Mouse (Mus musculus): ENCODE measurements around the gene Spata13. TPM values are rescaled to one million over a fixed set of nuclear protein-coding genes. Genes with fewer than 3 reads are reported as not detected.

Spata13 gene
- polyA plus RNA-seq, 1 experiment from 2014 or later = 14.0 TPM

DNA sequence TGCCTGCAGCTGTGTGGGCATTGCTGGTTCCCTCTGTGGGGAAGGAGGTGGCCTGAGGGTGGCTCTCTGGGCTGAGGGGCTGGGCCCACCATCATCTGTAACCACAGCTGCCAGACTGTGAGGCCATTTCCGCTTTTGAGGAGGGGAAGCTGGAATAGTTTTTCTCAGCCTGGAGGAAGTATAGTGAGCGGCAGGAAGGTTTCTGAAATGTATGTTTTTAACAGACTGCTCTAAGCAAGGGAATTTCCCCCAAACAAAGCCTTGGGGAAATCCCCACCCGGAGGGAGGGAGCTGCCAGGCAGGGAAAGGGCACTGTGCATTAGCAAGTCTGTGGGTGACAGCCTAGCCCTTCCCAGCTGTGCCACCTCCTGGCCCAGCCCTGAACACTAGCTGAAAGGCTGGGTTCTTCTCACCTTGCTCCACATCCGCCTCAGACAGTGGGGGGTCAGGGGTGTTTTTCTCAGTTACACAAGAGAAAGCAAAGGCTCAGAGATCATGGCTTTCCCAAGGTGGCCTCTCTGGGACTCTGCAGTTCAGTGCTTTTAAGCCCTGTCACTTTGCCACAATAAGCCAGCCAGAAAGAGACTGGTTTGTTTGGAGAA lies 102.9 kb downstream of the Spata13 start:
- Histone ChIP-seq H3K27me3 (ENCODE audit: low read depth, poor library complexity, severe bottlenecking) (no peaks in the 10 kb centered on the region), H3K36me3 (no peaks in the 10 kb centered on the region), H3K4me3 (no peak overlapping the region), H3K9me3 (replicated peaks) (no peaks in the 10 kb centered on the region), H3K4me1 (peaks cover 72% of the 10 kb centered on the region), H3K27ac (peak overlapping the region; percentile 87)
- peak; percentile 55 for DNase-seq (ENCODE audit: low spot score)
- 12% methylated on average over 4 of the region's 4 CpGs for WGBS

DNA sequence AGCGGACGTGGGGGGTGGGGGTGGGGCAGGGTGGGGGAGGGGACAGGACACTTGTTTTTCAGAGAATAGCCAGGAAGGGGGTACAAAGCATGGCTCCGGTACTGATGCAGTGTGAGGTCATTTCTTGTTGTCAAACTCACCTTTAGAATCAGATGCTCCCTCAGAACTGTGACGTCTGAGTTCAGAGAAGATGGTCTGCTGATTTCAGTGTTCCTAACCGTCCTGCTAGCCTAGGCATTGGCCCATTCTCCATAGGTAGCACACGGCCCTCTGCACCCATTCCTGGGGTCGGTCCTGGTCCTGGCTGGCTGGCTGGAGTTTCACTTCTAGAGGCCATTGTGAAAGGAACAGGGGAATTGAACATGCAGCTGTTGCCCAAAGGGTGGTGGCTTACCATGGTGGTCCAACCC lies 103.4 kb downstream of the Spata13 start:
- H3K9me3 ChIP-seq (replicated peaks) = no peaks in the 10 kb centered on the region
- no peaks in the 10 kb centered on the region for H3K36me3 ChIP-seq
- H3K27ac ChIP-seq = peak overlapping the region; percentile 87
- H3K4me3 ChIP-seq = no peak overlapping the region
- peaks cover 73% of the 10 kb centered on the region for H3K4me1 ChIP-seq
- WGBS = 19% methylated on average over 7 of the region's 7 CpGs
- no peaks in the 10 kb centered on the region for H3K27me3 ChIP-seq (ENCODE audit: low read depth, poor library complexity, severe bottlenecking)
- DNase-seq (ENCODE audit: low spot score) = no peak

DNA sequence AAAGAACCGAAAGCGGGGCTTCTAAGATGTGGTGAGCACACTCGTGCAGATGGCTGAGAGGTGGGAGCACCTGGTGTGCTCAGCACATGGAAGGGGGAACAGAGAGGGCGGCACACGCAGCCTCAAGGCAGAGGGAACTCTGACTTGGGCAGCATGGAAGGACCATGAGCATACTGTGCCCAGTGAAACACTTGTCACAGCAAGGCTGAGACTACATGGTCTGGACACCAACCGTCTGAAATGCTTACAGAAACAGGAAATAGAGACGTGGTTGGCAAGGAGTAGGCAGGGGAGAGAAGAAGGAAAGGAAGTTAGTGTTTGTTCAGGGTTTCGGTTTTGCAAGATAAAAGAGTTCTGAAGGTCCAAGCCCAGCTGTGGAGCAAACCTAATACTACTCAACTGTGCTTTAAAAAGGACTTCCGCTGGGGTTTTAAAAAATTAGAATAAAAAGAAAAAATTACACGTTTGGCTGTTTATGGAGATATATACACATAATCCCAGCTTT lies 104.7 kb downstream of the Spata13 start:
- H3K27me3 ChIP-seq (ENCODE audit: low read depth, poor library complexity, severe bottlenecking) = no peaks in the 10 kb centered on the region
- DNase-seq (ENCODE audit: low spot score) = no peak
- H3K4me3 ChIP-seq = no peak overlapping the region
- no peaks in the 10 kb centered on the region for H3K9me3 ChIP-seq (replicated peaks)
- H3K4me1 ChIP-seq = peaks cover 64% of the 10 kb centered on the region
- peak overlapping the region; percentile 87; the same call in 1 of the 2 replicates for H3K27ac ChIP-seq
- 68% methylated on average over 10 of the region's 10 CpGs for WGBS
- no peaks in the 10 kb centered on the region for H3K36me3 ChIP-seq

DNA sequence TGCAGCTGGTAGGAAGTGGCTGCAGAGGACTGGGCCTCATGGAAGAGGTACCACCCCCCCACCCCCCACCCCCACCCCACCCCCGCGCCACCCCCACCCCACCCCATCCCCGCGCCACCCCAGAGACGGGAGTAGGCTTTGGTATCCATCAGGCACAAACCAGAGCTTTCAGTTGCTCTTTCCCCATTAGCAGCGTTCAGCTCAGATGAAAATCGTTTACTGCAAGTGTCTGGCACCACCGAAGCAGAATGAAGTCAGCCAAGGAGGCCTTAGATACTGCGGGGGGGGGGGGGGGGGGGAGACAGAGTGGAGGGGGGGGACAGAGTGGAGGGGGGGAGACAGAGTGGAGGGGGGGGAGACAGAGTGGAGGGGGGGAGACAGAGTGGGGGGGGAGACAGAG lies 105.4 kb downstream of the Spata13 start:
- peak overlapping the region; percentile 73 for H3K27ac ChIP-seq
- no peaks in the 10 kb centered on the region for H3K9me3 ChIP-seq (replicated peaks)
- H3K4me1 ChIP-seq = peaks cover 62% of the 10 kb centered on the region
- DNase-seq (ENCODE audit: low spot score) = no peak
- no peaks in the 10 kb centered on the region for H3K36me3 ChIP-seq
- no peaks in the 10 kb centered on the region for H3K27me3 ChIP-seq (ENCODE audit: low read depth, poor library complexity, severe bottlenecking)
- 23% methylated on average over 5 of the region's 9 CpGs for WGBS
- H3K4me3 ChIP-seq = no peak overlapping the region

DNA sequence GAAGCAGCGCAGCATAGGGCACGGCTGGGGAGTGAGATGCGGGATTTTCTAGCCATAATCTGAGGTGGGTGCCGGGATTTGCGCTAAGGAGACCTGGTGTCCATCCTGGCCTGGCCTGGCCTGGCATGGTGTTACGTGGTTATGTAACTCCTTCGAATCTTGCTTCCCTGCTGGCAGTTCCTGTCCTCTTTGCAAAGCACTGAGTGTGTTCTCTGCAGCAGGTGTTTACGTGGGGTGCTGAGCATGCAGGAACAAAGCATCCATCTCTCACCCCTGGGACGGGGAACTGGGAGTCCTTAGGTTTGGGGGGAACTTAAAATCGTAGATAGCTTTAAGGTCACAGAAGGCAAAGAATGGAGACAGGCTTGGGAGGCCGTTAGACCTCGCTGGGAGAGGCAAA lies 105.8 kb downstream of the Spata13 start:
- DNase-seq (ENCODE audit: low spot score) = no peak
- peak overlapping the region; percentile 73 for H3K27ac ChIP-seq
- no peaks in the 10 kb centered on the region for H3K27me3 ChIP-seq (ENCODE audit: low read depth, poor library complexity, severe bottlenecking)
- no peaks in the 10 kb centered on the region for H3K9me3 ChIP-seq (replicated peaks)
- no peak overlapping the region for H3K4me3 ChIP-seq
- H3K4me1 ChIP-seq = peaks cover 63% of the 10 kb centered on the region
- 74% methylated on average over 12 of the region's 12 CpGs for WGBS
- no peaks in the 10 kb centered on the region for H3K36me3 ChIP-seq

DNA sequence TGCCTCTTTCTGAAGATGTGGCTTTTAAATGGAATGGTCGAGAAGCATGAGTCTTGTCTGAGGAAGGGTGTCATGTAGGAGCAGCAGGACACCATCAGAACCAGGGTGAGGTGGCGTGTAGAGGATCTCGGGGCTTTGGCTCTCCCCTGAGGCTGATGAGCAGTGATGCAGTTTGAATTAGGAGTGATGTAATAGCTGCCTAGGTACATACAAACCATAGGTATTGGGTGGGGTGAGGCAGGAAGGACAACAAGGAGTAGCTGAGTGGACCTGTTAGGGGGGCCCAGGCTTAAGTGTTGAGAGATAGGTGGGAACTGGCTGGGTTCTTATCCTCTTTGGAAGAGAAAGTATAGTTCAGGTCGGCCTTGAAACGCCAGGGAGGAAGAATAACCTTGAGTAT lies 106.7 kb downstream of the Spata13 start:
- Histone ChIP-seq H3K36me3 (no peaks in the 10 kb centered on the region), H3K9me3 (replicated peaks) (no peaks in the 10 kb centered on the region), H3K27me3 (ENCODE audit: low read depth, poor library complexity, severe bottlenecking) (no peaks in the 10 kb centered on the region), H3K4me1 (peaks cover 63% of the 10 kb centered on the region), H3K4me3 (no peak overlapping the region), H3K27ac (no peak overlapping the region)
- WGBS = 80% methylated on average over 5 of the region's 5 CpGs
- no peak for DNase-seq (ENCODE audit: low spot score)

DNA sequence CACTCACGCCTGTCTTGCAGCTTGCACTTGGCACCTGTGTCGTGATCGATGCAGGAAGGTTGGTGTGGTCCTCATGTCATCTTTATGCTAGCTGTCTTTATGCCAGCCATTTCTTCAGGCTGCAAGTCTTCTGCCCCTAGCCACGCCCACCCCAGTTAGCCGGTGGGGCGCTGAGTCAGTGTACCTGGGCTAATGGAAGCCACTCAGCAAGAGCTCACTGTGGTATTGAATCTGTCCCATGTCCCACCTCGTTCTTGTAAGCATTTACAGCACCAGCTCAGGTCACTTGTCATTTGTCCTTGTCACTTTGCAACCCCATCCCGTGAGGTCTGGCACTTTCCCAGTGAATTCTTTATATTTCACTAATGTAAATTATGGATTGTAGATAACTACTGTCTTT lies 107.2 kb downstream of the Spata13 start:
- Histone ChIP-seq H3K27me3 (ENCODE audit: low read depth, poor library complexity, severe bottlenecking) (no peaks in the 10 kb centered on the region), H3K36me3 (peaks cover under 1% of the 10 kb centered on the region; the same call in 1 of the 2 replicates), H3K4me1 (peaks cover 62% of the 10 kb centered on the region), H3K9me3 (replicated peaks) (no peaks in the 10 kb centered on the region), H3K27ac (peak overlapping the region; percentile 31; the same call in 1 of the 2 replicates), H3K4me3 (no peak overlapping the region)
- WGBS = 74% methylated on average over 8 of the region's 8 CpGs
- no peak for DNase-seq (ENCODE audit: low spot score)

DNA sequence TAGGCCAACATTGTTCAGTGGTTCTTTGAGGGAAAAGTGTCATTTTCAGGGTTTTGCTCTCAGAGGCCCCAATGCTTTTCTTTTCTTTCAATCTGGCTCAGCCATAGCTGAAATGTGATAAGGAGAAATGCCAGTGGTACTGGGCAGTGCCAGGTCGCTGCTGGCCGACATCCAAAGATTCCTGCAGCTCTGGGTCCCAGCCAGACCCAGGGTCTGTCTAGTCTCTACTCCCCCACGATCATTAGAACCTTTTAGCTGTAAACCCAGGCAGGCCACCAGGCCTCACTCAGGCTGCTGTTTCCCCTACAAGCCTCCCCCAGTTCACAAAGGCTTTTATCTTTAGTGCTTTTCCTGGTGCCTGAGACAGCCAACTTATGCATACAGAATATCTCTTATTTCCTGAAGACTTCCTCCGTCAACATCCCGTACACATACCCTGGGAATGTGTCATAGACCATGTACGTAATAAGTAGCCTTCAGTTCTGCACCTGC lies 107.7 kb downstream of the Spata13 start:
- no peak for DNase-seq (ENCODE audit: low spot score)
- Histone ChIP-seq H3K4me1 (peaks cover 57% of the 10 kb centered on the region), H3K27me3 (ENCODE audit: low read depth, poor library complexity, severe bottlenecking) (no peaks in the 10 kb centered on the region), H3K9me3 (replicated peaks) (no peaks in the 10 kb centered on the region), H3K4me3 (no peak overlapping the region), H3K36me3 (peaks cover 4% of the 10 kb centered on the region; the same call in 1 of the 2 replicates), H3K27ac (peak overlapping the region; percentile 31)
- WGBS = 76% methylated on average over 6 of the region's 6 CpGs

DNA sequence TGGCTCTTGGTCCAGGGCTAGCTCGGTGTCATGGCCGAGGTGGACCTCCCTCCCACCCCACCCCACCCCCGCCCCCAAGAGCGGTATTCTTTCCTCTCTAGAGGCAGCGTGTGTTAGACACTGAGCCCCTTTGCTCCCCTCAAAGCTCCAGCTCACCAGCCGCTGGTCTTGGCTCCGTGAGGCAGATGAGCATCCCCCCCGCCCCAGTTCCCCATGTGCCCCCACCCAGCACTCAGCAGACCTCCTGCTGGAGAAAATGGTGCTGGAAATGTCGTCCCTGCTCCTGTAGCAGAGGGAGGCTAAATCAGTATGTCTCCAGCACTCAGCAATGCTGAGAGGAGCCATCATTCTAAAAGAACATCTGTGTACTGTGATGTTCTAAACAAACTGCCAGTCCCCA lies 109.9 kb downstream of the Spata13 start:
- 82% methylated on average over 9 of the region's 9 CpGs for WGBS
- H3K4me1 ChIP-seq = peaks cover 37% of the 10 kb centered on the region
- no peak overlapping the region for H3K4me3 ChIP-seq
- H3K36me3 ChIP-seq = peaks cover 20% of the 10 kb centered on the region; the same call in 1 of the 2 replicates
- H3K27ac ChIP-seq = peak overlapping the region; percentile 36; the same call in 1 of the 2 replicates
- no peaks in the 10 kb centered on the region for H3K27me3 ChIP-seq (ENCODE audit: low read depth, poor library complexity, severe bottlenecking)
- H3K9me3 ChIP-seq (replicated peaks) = no peaks in the 10 kb centered on the region
- DNase-seq (ENCODE audit: low spot score) = no peak

DNA sequence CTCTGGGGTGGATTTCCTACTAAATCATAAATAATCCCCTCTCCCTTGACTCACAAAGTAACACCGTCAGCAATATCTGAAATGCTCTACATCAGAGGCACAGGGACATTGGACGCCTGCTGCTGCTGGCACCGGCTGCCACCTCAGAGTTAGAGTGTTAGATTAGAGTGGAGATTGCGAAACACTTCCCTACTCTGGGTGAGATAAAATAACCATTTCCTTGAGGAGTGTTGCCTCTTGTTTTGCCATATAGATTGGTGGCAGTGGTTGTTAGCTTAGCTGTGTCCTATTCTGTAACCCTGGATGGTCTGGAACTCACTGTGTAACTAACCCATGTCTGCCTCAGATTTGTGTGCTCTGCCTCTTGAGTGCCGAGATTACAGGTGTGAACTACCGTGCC lies 111.4 kb downstream of the Spata13 start:
- peaks cover 20% of the 10 kb centered on the region; the same call in 1 of the 2 replicates for H3K36me3 ChIP-seq
- 84% methylated on average over 6 of the region's 6 CpGs for WGBS
- no peak for DNase-seq (ENCODE audit: low spot score)
- H3K4me1 ChIP-seq = peaks cover 22% of the 10 kb centered on the region
- 0 out of 2 replicates have a peak overlapping the region, but pooled peaks have one; percentile 5 for H3K27ac ChIP-seq
- H3K4me3 ChIP-seq = no peak overlapping the region
- H3K9me3 ChIP-seq (replicated peaks) = no peaks in the 10 kb centered on the region
- no peaks in the 10 kb centered on the region for H3K27me3 ChIP-seq (ENCODE audit: low read depth, poor library complexity, severe bottlenecking)

DNA sequence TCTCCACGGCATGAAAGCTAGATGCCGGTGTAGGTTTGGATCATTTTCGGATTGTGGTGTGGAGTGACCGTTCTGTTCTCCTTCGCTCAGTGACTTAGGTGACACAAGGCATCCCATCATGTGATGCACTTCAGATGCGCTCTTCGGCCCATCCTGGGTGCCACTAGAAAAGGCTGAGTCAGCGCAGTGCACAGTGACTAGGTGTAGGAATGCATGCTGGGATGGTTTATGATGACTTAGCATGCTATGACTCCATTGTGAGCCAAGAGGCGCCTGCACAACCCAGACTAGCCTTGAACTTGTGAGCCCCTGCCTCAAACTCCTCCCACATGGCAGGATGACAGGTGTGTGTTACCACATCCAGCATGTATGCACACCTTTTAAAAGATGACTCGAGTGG lies 112.3 kb downstream of the Spata13 start:
- Histone ChIP-seq H3K36me3 (peaks cover 21% of the 10 kb centered on the region; the same call in 1 of the 2 replicates), H3K4me1 (peaks cover 19% of the 10 kb centered on the region), H3K9me3 (replicated peaks) (no peaks in the 10 kb centered on the region), H3K4me3 (no peak overlapping the region), H3K27ac (no peak overlapping the region), H3K27me3 (ENCODE audit: low read depth, poor library complexity, severe bottlenecking) (no peaks in the 10 kb centered on the region)
- DNase-seq (ENCODE audit: low spot score) = no peak
- WGBS = 94% methylated on average over 10 of the region's 10 CpGs

DNA sequence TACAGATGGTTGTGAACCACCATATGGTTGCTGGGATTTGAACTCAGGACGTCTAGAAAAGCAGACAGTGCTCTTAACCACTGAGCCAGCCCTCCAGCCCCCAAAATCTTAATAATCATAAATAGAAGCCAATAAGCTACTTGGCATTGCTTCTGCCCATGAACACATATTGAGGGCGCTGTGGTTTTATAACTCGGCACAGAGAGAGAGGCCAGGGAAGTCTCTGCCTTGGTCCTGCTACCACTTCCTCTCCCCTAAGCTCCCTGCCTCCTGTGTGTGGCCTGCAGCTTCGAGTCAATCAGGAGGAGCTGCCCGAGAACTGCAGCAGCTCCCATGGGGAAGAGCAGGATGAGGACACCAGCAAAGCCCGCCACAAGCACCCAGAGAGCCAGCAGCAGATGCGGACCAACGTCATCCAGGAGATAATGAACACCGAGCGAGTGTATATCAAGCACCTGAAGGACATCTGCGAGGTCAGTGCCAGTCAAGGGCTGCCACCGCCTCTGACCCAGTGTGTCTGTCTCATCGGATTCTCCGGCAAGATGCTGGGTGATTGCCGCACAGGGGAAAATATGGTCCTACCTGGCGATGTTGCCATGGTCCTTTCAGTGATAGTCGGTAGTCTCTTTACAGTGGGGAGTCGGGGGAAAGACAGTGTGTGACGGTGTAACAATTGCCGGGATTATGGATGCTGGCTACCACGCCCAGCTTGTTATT lies 113.5 kb downstream of the Spata13 start:
- WGBS = 93% methylated on average over 21 of the region's 21 CpGs
- no peak for DNase-seq (ENCODE audit: low spot score)
- Histone ChIP-seq H3K9me3 (replicated peaks) (no peaks in the 10 kb centered on the region), H3K36me3 (peaks cover 29% of the 10 kb centered on the region; the same call in 1 of the 2 replicates), H3K4me1 (peaks cover 12% of the 10 kb centered on the region), H3K4me3 (no peak overlapping the region), H3K27ac (no peak overlapping the region), H3K27me3 (ENCODE audit: low read depth, poor library complexity, severe bottlenecking) (no peaks in the 10 kb centered on the region)

DNA sequence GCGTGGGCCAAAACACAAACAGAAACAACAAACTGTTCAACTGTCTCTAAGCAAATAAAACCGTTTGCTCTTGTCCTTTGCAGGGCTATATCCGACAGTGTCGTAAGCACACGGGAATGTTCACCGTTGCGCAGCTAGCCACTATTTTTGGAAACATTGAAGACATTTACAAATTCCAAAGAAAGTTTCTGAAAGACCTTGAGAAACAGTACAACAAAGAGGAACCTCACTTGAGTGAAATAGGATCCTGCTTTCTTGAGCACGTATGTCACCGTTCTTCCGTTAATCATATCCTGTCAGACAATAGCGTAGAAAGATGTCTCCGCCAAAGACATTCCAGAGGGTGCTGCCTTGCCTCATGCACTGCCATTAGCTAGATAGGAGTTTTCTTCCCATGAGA lies 116.1 kb downstream of the Spata13 start:
- peaks cover under 1% of the 10 kb centered on the region for H3K4me1 ChIP-seq
- WGBS = 92% methylated on average over 12 of the region's 12 CpGs
- H3K36me3 ChIP-seq = peaks cover 32% of the 10 kb centered on the region; the same call in 1 of the 2 replicates
- H3K27ac ChIP-seq = no peak overlapping the region
- no peaks in the 10 kb centered on the region for H3K9me3 ChIP-seq (replicated peaks)
- DNase-seq (ENCODE audit: low spot score) = no peak
- no peak overlapping the region for H3K4me3 ChIP-seq
- H3K27me3 ChIP-seq (ENCODE audit: low read depth, poor library complexity, severe bottlenecking) = no peaks in the 10 kb centered on the region
